ENCODE assay signal across 10 mouse cellular contexts in genomic region chr17:32386659-32387432, GRCm38 (mm10). TPM values are rescaled to one million over a fixed set of nuclear protein-coding genes. Genes with fewer than 3 reads are reported as not detected.
DNase-seq lines count a peak whose midpoint lies in the region; ATAC-seq lines count a peak whose summit lies in the region.
"Had no signal": no experiment of that assay in that cellular context is flagged by ENCODE, and none has a peak within 500 bp of the region (broad histone marks: within the 10 kb centered on the region; RNA-seq: fewer than 3 reads in every experiment).

No protein-coding gene starts in this region.

- 0 out of 2 replicates have a peak overlapping the region, but pooled peaks have one; percentile 18 for H3K27ac ChIP-seq in kidney, embryonic 15.5 days
- H3K27ac ChIP-seq: heart, embryonic 13.5 days had no signal

- 69% methylated on average over 9 of the region's 9 CpGs for WGBS in kidney, embryonic 15.5 days

- peaks cover 23% of the 10 kb centered on the region for H3K4me1 ChIP-seq in kidney, embryonic 15.5 days

- no peak overlapping the region for H3K9ac ChIP-seq in kidney, embryonic 15.5 days
- H3K9ac ChIP-seq: heart, embryonic 13.5 days had no signal

- no peak for ATAC-seq in kidney, embryonic 15.5 days (replicated peaks; ENCODE audit: low FRiP score)

- DNase-seq in cerebellum, adult 18-20 months, result peak; percentile 42 to 44
- no peak for DNase-seq in cerebellum, postnatal 14 days
- DNase-seq in layer of hippocampus, adult 18-20 months (ENCODE audit: low spot score in 2 of 2), result peak; percentile 37 to 67
- no peak for DNase-seq in layer of hippocampus, adult 9-11 months
- DNase-seq in R1 (ENCODE audit: low read depth, low spot score), result peak; percentile 71
- peak; percentile 83 for DNase-seq in naive thymus-derived CD4-positive, alpha-beta T cell, adult 2 months (ENCODE audit: low read depth)
- DNase-seq in urinary bladder, postnatal 10 days (ENCODE audit: low spot score), result no peak

- H3K4me3 ChIP-seq in kidney, embryonic 15.5 days (replicated peaks), result no peak overlapping the region
- H3K4me3 ChIP-seq: megakaryocyte, embryonic 14.5 days had no signal

- H3K9me3 ChIP-seq in kidney, embryonic 15.5 days (replicated peaks), result no peaks in the 10 kb centered on the region
- H3K9me3 ChIP-seq: heart, embryonic 13.5 days; megakaryocyte, embryonic 14.5 days had no signal

- no peak overlapping the region for H3K4me2 ChIP-seq in kidney, embryonic 15.5 days
- H3K4me2 ChIP-seq: heart, embryonic 13.5 days had no signal

- H3K27me3 ChIP-seq in kidney, embryonic 15.5 days, result peaks cover 16% of the 10 kb centered on the region

- H3K36me3 ChIP-seq in kidney, embryonic 15.5 days, result peaks cover 30% of the 10 kb centered on the region

RNA-seq across cellular contexts. Expression of gene Wiz, which starts 2.4 kb away (rescaled TPM):
- 10 to 100 TPM; 48.4 to 51.2 TPM for total RNA-seq in layer of hippocampus, adult 18-20 months (2021)
- polyA plus RNA-seq in kidney, embryonic 15.5 days (2015; fragmentation: Nextera tagmentation; extraction: Ambion mirVana), result 25.6 and 26.5 TPM in 2 replicates

RNA-seq across cellular contexts. Expression of gene Rasal3, which starts 16.5 kb away (rescaled TPM):
- total RNA-seq in layer of hippocampus, adult 18-20 months (2021), result 1 to 10 TPM; 3.2 to 5.0 TPM
- polyA plus RNA-seq in kidney, embryonic 15.5 days (2015; fragmentation: Nextera tagmentation; extraction: Ambion mirVana), result 0.33 and 0.95 TPM in 2 replicates

RNA-seq across cellular contexts. Expression of gene Akap8l, which starts 36.4 kb away (rescaled TPM):
- 100 to 1,000 TPM; 185 to 206 TPM for total RNA-seq in layer of hippocampus, adult 18-20 months (2021)
- polyA plus RNA-seq in kidney, embryonic 15.5 days (2015; fragmentation: Nextera tagmentation; extraction: Ambion mirVana), result 109 and 128 TPM in 2 replicates

RNA-seq across cellular contexts. Expression of gene Pglyrp2, which starts 37.1 kb away (rescaled TPM):
- total RNA-seq in layer of hippocampus, adult 18-20 months (2021), result not detected
- polyA plus RNA-seq in kidney, embryonic 15.5 days (2015; fragmentation: Nextera tagmentation; extraction: Ambion mirVana), result not detected in 2 replicates

Comparison
In these comparisons a context has a peak if more than half of its experiments do, and no peak if none do; other contexts are left out.
1. DNase-seq: peak in cerebellum, adult 18-20 months (2 of 2), layer of hippocampus, adult 18-20 months (2 of 2), R1 (single experiment) and naive thymus-derived CD4-positive, alpha-beta T cell, adult 2 months (single experiment); none in cerebellum, postnatal 14 days (0 of 2), layer of hippocampus, adult 9-11 months (single experiment) and urinary bladder, postnatal 10 days (single experiment).